Mouse (Mus musculus): ENCODE data around the gene Pkp4. TPM values are rescaled to one million over a fixed set of nuclear protein-coding genes. Genes with fewer than 3 reads are reported as not detected.

Gene Pkp4
- total and polyA plus RNA-seq, 3 experiments = not detected

DNA sequence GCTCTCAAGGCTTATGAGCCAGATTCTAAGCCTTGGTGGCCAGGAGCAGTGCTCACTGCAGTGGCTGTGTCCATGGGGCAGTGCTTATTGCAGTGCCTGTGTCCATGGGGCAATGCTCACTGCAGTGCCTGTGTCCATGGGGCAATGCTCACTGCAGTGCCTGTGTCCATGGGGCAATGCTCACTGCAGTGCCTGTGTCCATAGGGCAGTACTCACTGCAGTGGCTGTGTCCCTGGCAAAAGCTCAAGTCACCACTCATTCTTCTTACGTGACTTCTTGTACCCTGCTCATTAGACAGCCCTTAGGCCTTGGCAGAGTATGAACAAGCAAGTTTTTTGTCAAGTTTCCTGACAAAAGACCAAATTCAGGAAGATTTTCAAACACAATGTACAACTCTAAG is 124.9 kb downstream of the Pkp4 start:
- Histone ChIP-seq H3K4me3 (ENCODE audit: control insufficient read depth in 1 of 2, insufficient read depth in 1 of 2, low read depth in 2 of 2, low read length in 2 of 2) (no peak overlapping the region), H3K9me3 (replicated peaks; ENCODE audit: insufficient read depth, low read length) (no peaks in the 10 kb centered on the region), H3K36me3 (ENCODE audit: control insufficient read depth in 1 of 2, insufficient read depth in 2 of 2, low read length in 2 of 2) (no peaks in the 10 kb centered on the region), H3K27ac (ENCODE audit: control insufficient read depth, low read depth, low read length) (no peak overlapping the region), H3K4me1 (ENCODE audit: control insufficient read depth in 1 of 2, insufficient read depth in 2 of 2, low read length in 2 of 2) (no peaks in the 10 kb centered on the region), H3K79me2 (ENCODE audit: control insufficient read depth, insufficient read depth, low read length, poor library complexity) (no peaks in the 10 kb centered on the region), H3K9ac (ENCODE audit: control insufficient read depth, low read depth, low read length, poor library complexity, severe bottlenecking) (no peak overlapping the region), H3K27me3 (ENCODE audit: control insufficient read depth in 1 of 2, insufficient read depth in 2 of 2, low read length in 2 of 2) (no peaks in the 10 kb centered on the region)
- no peak for DNase-seq (ENCODE audit: low read depth, low spot score)
- no peak for TF ChIP-seq USF2 (IDR thresholded peaks at IDR 0.05; ENCODE audit: borderline replicate concordance in 1 of 2, insufficient read depth in 1 of 2, low read depth in 1 of 2, low read length in 2 of 2)

DNA sequence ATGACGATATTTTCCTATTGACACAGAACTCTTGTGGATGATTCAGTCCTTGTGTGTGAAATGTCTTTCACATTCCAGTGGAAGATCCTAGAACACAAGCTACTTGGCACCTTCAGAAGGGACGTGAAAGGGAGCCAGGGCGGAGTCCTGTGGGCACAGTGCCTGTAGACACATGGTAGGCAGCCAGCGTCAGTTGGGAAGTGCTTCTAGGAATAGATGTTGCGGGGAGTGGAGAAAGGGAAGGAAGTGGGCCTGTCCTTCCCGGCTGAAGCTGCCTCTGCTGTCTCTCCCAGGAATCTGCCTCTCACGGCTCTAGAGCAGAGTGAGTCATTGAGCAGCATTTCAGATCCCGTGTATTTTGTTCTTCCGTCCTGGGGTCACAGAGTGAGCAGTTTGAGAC is 125.6 kb downstream of the Pkp4 start:
- no peak for DNase-seq (ENCODE audit: low read depth, low spot score)
- Histone ChIP-seq H3K27me3 (ENCODE audit: control insufficient read depth in 1 of 2, insufficient read depth in 2 of 2, low read length in 2 of 2) (no peaks in the 10 kb centered on the region), H3K36me3 (ENCODE audit: control insufficient read depth in 1 of 2, insufficient read depth in 2 of 2, low read length in 2 of 2) (no peaks in the 10 kb centered on the region), H3K4me1 (ENCODE audit: control insufficient read depth in 1 of 2, insufficient read depth in 2 of 2, low read length in 2 of 2) (no peaks in the 10 kb centered on the region), H3K4me3 (ENCODE audit: control insufficient read depth in 1 of 2, insufficient read depth in 1 of 2, low read depth in 2 of 2, low read length in 2 of 2) (no peak overlapping the region), H3K9ac (ENCODE audit: control insufficient read depth, low read depth, low read length, poor library complexity, severe bottlenecking) (no peak overlapping the region), H3K79me2 (ENCODE audit: control insufficient read depth, insufficient read depth, low read length, poor library complexity) (no peaks in the 10 kb centered on the region), H3K27ac (ENCODE audit: control insufficient read depth, low read depth, low read length) (no peak overlapping the region), H3K9me3 (replicated peaks; ENCODE audit: insufficient read depth, low read length) (no peaks in the 10 kb centered on the region)
- TF ChIP-seq GATA1 (IDR thresholded peaks at IDR 0.05; ENCODE audit: low read depth, low read length) = no peak

- DNase-seq (ENCODE audit: low read depth, low spot score) = no peak
- Histone ChIP-seq H3K9me3 (replicated peaks; ENCODE audit: insufficient read depth, low read length) (no peaks in the 10 kb centered on the region), H3K9ac (ENCODE audit: control insufficient read depth, low read depth, low read length, poor library complexity, severe bottlenecking) (no peak overlapping the region), H3K36me3 (ENCODE audit: control insufficient read depth in 1 of 2, insufficient read depth in 2 of 2, low read length in 2 of 2) (no peaks in the 10 kb centered on the region), H3K27ac (ENCODE audit: control insufficient read depth, low read depth, low read length) (no peak overlapping the region), H3K27me3 (ENCODE audit: control insufficient read depth in 1 of 2, insufficient read depth in 2 of 2, low read length in 2 of 2) (no peaks in the 10 kb centered on the region), H3K4me1 (ENCODE audit: control insufficient read depth in 1 of 2, insufficient read depth in 2 of 2, low read length in 2 of 2) (no peaks in the 10 kb centered on the region), H3K4me3 (ENCODE audit: control insufficient read depth in 1 of 2, insufficient read depth in 1 of 2, low read depth in 2 of 2, low read length in 2 of 2) (no peak overlapping the region), H3K79me2 (ENCODE audit: control insufficient read depth, insufficient read depth, low read length, poor library complexity) (no peaks in the 10 kb centered on the region)
- no peak for TF ChIP-seq NELFE (IDR thresholded peaks at IDR 0.05; ENCODE audit: low read depth, low read length)
- TF ChIP-seq ZKSCAN1 (IDR thresholded peaks at IDR 0.05; ENCODE audit: low read depth, low read length) = no peak
- TF ChIP-seq MAFK (IDR thresholded peaks at IDR 0.05; ENCODE audit: borderline replicate concordance, low read depth, low read length) = no peak
- no peak for TF ChIP-seq POLR2AphosphoS5 (IDR thresholded peaks at IDR 0.05; ENCODE audit: borderline replicate concordance, low read depth, low read length)
- TF ChIP-seq JUND (IDR thresholded peaks at IDR 0.05; ENCODE audit: low read depth, low read length) = no peak
- no peak for TF ChIP-seq MXI1 (IDR thresholded peaks at IDR 0.05; ENCODE audit: low read depth, low read length)
- TF ChIP-seq TCF12 (IDR thresholded peaks at IDR 0.05; ENCODE audit: low read depth, low read length) = no peak
- TF ChIP-seq SMC3 (IDR thresholded peaks at IDR 0.05; ENCODE audit: low read depth, low read length) = no peak
- TF ChIP-seq BHLHE40 (IDR thresholded peaks at IDR 0.05; ENCODE audit: borderline replicate concordance, low read depth, low read length) = no peak
Observed at GRCm38 (mm10) chr2:59287630-59288029, 127.0 kb downstream of the Pkp4 start.
